In the genomic region with DNA sequence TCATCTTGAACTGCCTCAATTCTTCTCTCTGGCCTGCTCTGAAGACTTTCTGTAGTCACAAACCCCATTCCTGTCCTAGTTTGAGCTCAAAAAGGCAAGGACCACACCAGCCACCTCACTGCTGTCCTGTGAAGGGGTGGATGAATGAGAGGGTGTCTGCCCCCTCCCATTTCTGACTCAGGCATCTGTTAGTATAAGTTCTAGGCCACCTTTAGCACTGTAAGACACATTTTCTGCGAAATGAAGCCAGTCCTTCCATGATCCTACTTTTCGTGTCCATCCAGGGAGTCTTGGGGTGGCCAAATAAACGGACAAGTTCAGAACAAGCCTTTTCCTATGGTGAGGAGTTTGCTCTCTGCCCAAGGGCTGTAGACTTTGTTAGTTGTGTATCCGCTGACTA, we compare ENCODE assay signal across 8 mouse cellular contexts. TPM values are rescaled to one million over a fixed set of nuclear protein-coding genes. Genes with fewer than 3 reads are reported as not detected.
DNase-seq lines count a peak whose midpoint lies in the region; ATAC-seq lines count a peak whose summit lies in the region.

Gene P2ry2 (minus strand): TSS at position 326 of the 400 bp plus-strand sequence.

- H3K36me3 ChIP-seq in forebrain, embryonic 16.5 days (ENCODE audit: control insufficient read depth, insufficient read depth), result no peaks in the 10 kb centered on the region
- H3K36me3 ChIP-seq in hindbrain, embryonic 13.5 days, result no peaks in the 10 kb centered on the region
- no peaks in the 10 kb centered on the region for H3K36me3 ChIP-seq in midbrain, embryonic 16.5 days (ENCODE audit: control insufficient read depth, insufficient read depth, low read length)

- ATAC-seq in forebrain, embryonic 16.5 days, result no peak
- no peak for ATAC-seq in hindbrain, embryonic 13.5 days (ENCODE audit: low FRiP score)
- no peak for ATAC-seq in midbrain, embryonic 16.5 days

- H3K9ac ChIP-seq in forebrain, embryonic 16.5 days (replicated peaks; ENCODE audit: low read depth, low read length), result peak within 1 kb of the TSS; percentile 44
- H3K9ac ChIP-seq in hindbrain, embryonic 13.5 days, result peak within 1 kb of the TSS; percentile 73
- H3K9ac ChIP-seq in midbrain, embryonic 16.5 days (ENCODE audit: low read depth, low read length), result peak within 1 kb of the TSS; percentile 59

- H3K27ac ChIP-seq in forebrain, embryonic 16.5 days (ENCODE audit: low read length), result no peak within 1 kb of the TSS
- H3K27ac ChIP-seq in hindbrain, embryonic 13.5 days, result no peak within 1 kb of the TSS
- H3K27ac ChIP-seq in midbrain, embryonic 16.5 days (ENCODE audit: low read length), result no peak within 1 kb of the TSS

- H3K4me1 ChIP-seq in forebrain, embryonic 16.5 days (replicated peaks; ENCODE audit: control insufficient read depth, insufficient read depth, low read length), result peaks cover 13% of the 10 kb centered on the region
- H3K4me1 ChIP-seq in hindbrain, embryonic 13.5 days (replicated peaks), result peaks cover 30% of the 10 kb centered on the region
- H3K4me1 ChIP-seq in midbrain, embryonic 16.5 days (ENCODE audit: control insufficient read depth, insufficient read depth, low read length), result peaks cover 10% of the 10 kb centered on the region; the same call in 1 of the 2 replicates

- H3K4me2 ChIP-seq in forebrain, embryonic 16.5 days (ENCODE audit: low read length), result peak within 1 kb of the TSS; percentile 86
- peak within 1 kb of the TSS; percentile 98 for H3K4me2 ChIP-seq in hindbrain, embryonic 13.5 days
- H3K4me2 ChIP-seq in midbrain, embryonic 16.5 days (ENCODE audit: low read length), result peak within 1 kb of the TSS; percentile 88

- H3K9me3 ChIP-seq in forebrain, embryonic 16.5 days (ENCODE audit: control insufficient read depth, low read length), result no peaks in the 10 kb centered on the region
- no peaks in the 10 kb centered on the region for H3K9me3 ChIP-seq in hindbrain, embryonic 13.5 days
- no peaks in the 10 kb centered on the region for H3K9me3 ChIP-seq in midbrain, embryonic 16.5 days (replicated peaks; ENCODE audit: control insufficient read depth, low read length, poor library complexity, severe bottlenecking)

- peak within 1 kb of the TSS; percentile 53 for H3K4me3 ChIP-seq in forebrain, embryonic 16.5 days (replicated peaks; ENCODE audit: low read length)
- peak within 1 kb of the TSS; percentile 52 for H3K4me3 ChIP-seq in hindbrain, embryonic 13.5 days
- H3K4me3 ChIP-seq in midbrain, embryonic 16.5 days (ENCODE audit: low read depth, low read length), result peak within 1 kb of the TSS; percentile 48

- WGBS in forebrain, embryonic 16.5 days, result 68% methylated on average over 4 of the region's 4 CpGs
- 71% methylated on average over 4 of the region's 4 CpGs for WGBS in hindbrain, embryonic 13.5 days
- WGBS in midbrain, embryonic 16.5 days, result 72% methylated on average over 4 of the region's 4 CpGs

- peak; percentile 91 for DNase-seq in heart, adult 11 months
- no peak for DNase-seq in heart, adult 9 months (ENCODE audit: low spot score in 2 of 2)
- DNase-seq in cerebellum, postnatal 36 days, result no peak
- DNase-seq in ovary, adult 18-20 months (ENCODE audit: low spot score), result no peak
- no peak for DNase-seq in kidney, postnatal 25 days

- peaks cover 27% of the 10 kb centered on the region for H3K27me3 ChIP-seq in forebrain, embryonic 16.5 days (replicated peaks; ENCODE audit: control insufficient read depth, insufficient read depth, low read length)
- peaks cover 75% of the 10 kb centered on the region for H3K27me3 ChIP-seq in hindbrain, embryonic 13.5 days
- H3K27me3 ChIP-seq in midbrain, embryonic 16.5 days (ENCODE audit: control insufficient read depth, insufficient read depth, low read depth, low read length), result peaks cover 36% of the 10 kb centered on the region

RNA-seq across cellular contexts. Expression of gene P2ry2, which starts in this region (rescaled TPM):
- polyA plus RNA-seq in forebrain, embryonic 16.5 days (2015; fragmentation: Nextera tagmentation; extraction: Ambion mirVana), result not detected in 2 replicates
- 0.39 and 0.65 TPM in 2 replicates for polyA plus RNA-seq in hindbrain, embryonic 13.5 days (2015; fragmentation: Nextera tagmentation; extraction: Ambion mirVana)
- polyA plus RNA-seq in midbrain, embryonic 16.5 days (2015; fragmentation: Nextera tagmentation; extraction: Ambion mirVana), result 0.21 and 0.22 TPM in 2 replicates
